Mouse (Mus musculus) CH12.LX (cell line): ENCODE results near the gene Abracl. TPM values are rescaled to one million over a fixed set of nuclear protein-coding genes. Genes with fewer than 3 reads are reported as not detected.

Experiments used
- DNase-seq: peaks from one replicate; pipeline ENCODE4 v3.0.0-alpha.2; 2013; ENCODE audit errors: extremely low read depth
- H3K27ac ChIP-seq: 2 replicates; pipeline ENCODE4 v1.5.1; 2012; ENCODE audit warnings: low read depth, mild to moderate bottlenecking, control low read depth, moderate library complexity; ENCODE audit not compliant: insufficient read depth
- H3K27me3 ChIP-seq: replicated peaks from 2 replicates; pipeline ENCODE3; 2012; ENCODE audit warnings: inconsistent platforms
- H3K36me3 ChIP-seq, 2 experiments: replicated peaks in 1 of 2; 2 replicates each; pipeline versions ENCODE3 to v1.6.1; 2012; ENCODE audit warnings: inconsistent platforms in 1 of 2, low read length in 1 of 2, mild to moderate bottlenecking in 1 of 2, mixed read lengths in 1 of 2, moderate library complexity in 1 of 2; ENCODE audit not compliant: control insufficient read depth in 1 of 2, insufficient read depth in 1 of 2
- H3K4me1 ChIP-seq, 2 experiments: 2 replicates each; pipeline ENCODE4 v1.6.1; 2012; ENCODE audit warnings: inconsistent platforms in 1 of 2, moderate library complexity in 1 of 2; ENCODE audit not compliant: insufficient read depth in 2 of 2, control insufficient read depth in 1 of 2
- H3K4me2 ChIP-seq: 2 replicates; pipeline ENCODE4 v1.6.1; 2012; ENCODE audit warnings: low read depth, mild to moderate bottlenecking, control low read depth; ENCODE audit not compliant: poor library complexity, insufficient read depth, severe bottlenecking
- H3K4me3 ChIP-seq, 3 experiments: fragments of 150-350 bp in 1 of 3; sonication (generic) in 1 of 3; replicated peaks in 1 of 3; 2 replicates each; pipeline versions ENCODE3 to v1.5.1; 2011 to 2012; ENCODE audit warnings: low read depth in 2 of 3, low read length in 2 of 3, mild to moderate bottlenecking in 2 of 3, moderate library complexity in 2 of 3, control low read depth in 1 of 3, improper control_type of control experiment in 1 of 3, inconsistent platforms in 1 of 3, mixed read lengths in 1 of 3; ENCODE audit not compliant: poor library complexity in 1 of 3
- H3K79me2 ChIP-seq: replicated peaks from 2 replicates; pipeline ENCODE4 v1.6.1; 2012; ENCODE audit warnings: mild to moderate bottlenecking, moderate library complexity; ENCODE audit not compliant: control insufficient read depth, poor library complexity, insufficient read depth, severe bottlenecking; ENCODE audit errors: extremely low read depth
- H3K9ac ChIP-seq: 2 replicates; pipeline ENCODE4 v1.6.1; 2012; ENCODE audit warnings: low read depth, mild to moderate bottlenecking, control low read depth, moderate library complexity; ENCODE audit not compliant: insufficient read depth
- H3K9me3 ChIP-seq: replicated peaks from 2 replicates; pipeline ENCODE3; 2012; ENCODE audit warnings: low read length, inconsistent platforms, mixed read lengths
- CHD1 ChIP-seq: IDR thresholded peaks from 2 replicates; pipeline ENCODE4 v1.6.1; 2012; ENCODE audit warnings: low read depth, low read length, improper control_type of control experiment, inconsistent platforms
- CHD2 ChIP-seq: IDR thresholded peaks from 2 replicates; pipeline ENCODE4 v1.6.1; 2011; ENCODE audit warnings: low read length, improper control_type of control experiment
- CTCF ChIP-seq, 2 experiments: IDR thresholded peaks in 1 of 2; conservative IDR thresholded peaks in 1 of 2; 2 replicates each; pipeline ENCODE4 v1.5.1; 2011 to 2012; ENCODE audit warnings: low read depth in 2 of 2, low read length in 2 of 2, improper control_type of control experiment in 1 of 2, inconsistent platforms in 1 of 2, mild to moderate bottlenecking in 1 of 2, moderate library complexity in 1 of 2
- ELF1 ChIP-seq: IDR thresholded peaks from 2 replicates; pipeline ENCODE4 v1.6.1; 2014; ENCODE audit warnings: low read depth, mild to moderate bottlenecking, inconsistent platforms, low read length, improper control_type of control experiment
- GABPA ChIP-seq: IDR thresholded peaks from 2 replicates; pipeline ENCODE4 v1.6.1; 2012; ENCODE audit warnings: low read depth, low read length, improper control_type of control experiment, inconsistent platforms; ENCODE audit not compliant: insufficient replicate concordance
- MAFK ChIP-seq: IDR thresholded peaks from 2 replicates; pipeline ENCODE4 v1.6.1; 2011; ENCODE audit warnings: low read length, improper control_type of control experiment; ENCODE audit not compliant: insufficient replicate concordance
- MAZ ChIP-seq: IDR thresholded peaks from 2 replicates; pipeline ENCODE4 v1.6.1; 2012; ENCODE audit warnings: low read depth, mild to moderate bottlenecking, inconsistent platforms, low read length, improper control_type of control experiment, moderate library complexity
- MEF2A ChIP-seq: IDR thresholded peaks from 2 replicates; pipeline ENCODE4 v1.6.1; 2014; ENCODE audit warnings: low read depth, mild to moderate bottlenecking, inconsistent platforms, low read length, improper control_type of control experiment, borderline replicate concordance
- MXI1 ChIP-seq: IDR thresholded peaks from 2 replicates; pipeline ENCODE4 v1.6.1; 2011; ENCODE audit warnings: mild to moderate bottlenecking, low read depth, low read length, improper control_type of control experiment
- MYC ChIP-seq: IDR thresholded peaks from 2 replicates; pipeline ENCODE4 v1.6.1; 2011; ENCODE audit warnings: low read depth, mild to moderate bottlenecking, improper control_type of control experiment, low read length
- NELFE ChIP-seq: IDR thresholded peaks from 2 replicates; pipeline ENCODE4 v1.6.1; 2011; ENCODE audit warnings: low read depth, low read length, improper control_type of control experiment
- NRF1 ChIP-seq: IDR thresholded peaks from 2 replicates; pipeline ENCODE4 v1.6.1; 2014; ENCODE audit warnings: low read depth, mild to moderate bottlenecking, inconsistent platforms, low read length, improper control_type of control experiment, moderate library complexity
- PAX5 ChIP-seq: IDR thresholded peaks from 2 replicates; pipeline ENCODE4 v1.6.1; 2012; ENCODE audit warnings: low read length, inconsistent platforms, mixed read lengths
- POLR2A ChIP-seq: IDR thresholded peaks from 2 replicates; pipeline ENCODE4 v1.6.1; 2011; ENCODE audit warnings: low read depth, mild to moderate bottlenecking, improper control_type of control experiment, low read length
- RAD21 ChIP-seq: IDR thresholded peaks from 2 replicates; pipeline ENCODE4 v1.6.1; 2011; ENCODE audit warnings: low read depth, mild to moderate bottlenecking, low read length, improper control_type of control experiment, moderate library complexity
- SMC3 ChIP-seq: IDR thresholded peaks from 2 replicates; pipeline ENCODE4 v1.6.1; 2011; ENCODE audit warnings: low read depth, low read length, improper control_type of control experiment
- UBTF ChIP-seq: IDR thresholded peaks from 2 replicates; pipeline ENCODE4 v1.6.1; 2012; ENCODE audit warnings: low read depth, mild to moderate bottlenecking, inconsistent platforms, low read length, improper control_type of control experiment, moderate library complexity
- ZC3H11A ChIP-seq: IDR thresholded peaks from 2 replicates; pipeline ENCODE4 v1.6.1; 2012; ENCODE audit warnings: low read depth, mild to moderate bottlenecking, inconsistent platforms, low read length, improper control_type of control experiment
- ZKSCAN1 ChIP-seq: IDR thresholded peaks from 2 replicates; pipeline ENCODE4 v1.6.1; 2012; ENCODE audit warnings: low read depth, inconsistent platforms, low read length, improper control_type of control experiment, borderline replicate concordance
- ZNF384 ChIP-seq: IDR thresholded peaks from 2 replicates; pipeline ENCODE4 v1.6.1; 2012; ENCODE audit warnings: low read depth, low read length, improper control_type of control experiment, inconsistent platforms
- dilution Hi-C: fragments of 300-500 bp; cut with MboI; formaldehyde crosslinking; loops from 2 replicates; pipeline ENCODE4 v1.14.3; 2020; ENCODE audit warnings: low sequenced_read_pairs; ENCODE audit not compliant: extremely low pct_unique_long_range_greater_than_20kb, extremely low pct_ligation_motif_present
- in situ Hi-C: fragments of 300-500 bp; cut with MboI; formaldehyde crosslinking; loops from 3 replicates; pipeline ENCODE4 v1.14.3; 2019; ENCODE audit warnings: low sequenced_read_pairs, low pct_ligation_motif_present, low pct_unique_long_range_greater_than_20kb, mixed read lengths
- polyA plus RNA-seq: library from polyadenylated mRNA; unstranded; fragments of >175 nt; gene quantifications from 2 replicates; pipeline ENCODE4 v1.2.1, GENCODE M21; 2012; ENCODE audit warnings: low read depth; ENCODE audit not compliant: insufficient read length
- total RNA-seq, 2 experiments: library from RNA; depleted of rRNA; stranded (reverse); fragments of 300-350 nt in 1 of 2; fragments of >200 nt in 1 of 2; gene quantifications; 2 replicates each; pipeline ENCODE4 v1.2.3; 2012 to 2014

Gene Abracl
- total and polyA plus RNA-seq, 3 experiments: 86.1 to 226 (median 166) TPM

DNA sequence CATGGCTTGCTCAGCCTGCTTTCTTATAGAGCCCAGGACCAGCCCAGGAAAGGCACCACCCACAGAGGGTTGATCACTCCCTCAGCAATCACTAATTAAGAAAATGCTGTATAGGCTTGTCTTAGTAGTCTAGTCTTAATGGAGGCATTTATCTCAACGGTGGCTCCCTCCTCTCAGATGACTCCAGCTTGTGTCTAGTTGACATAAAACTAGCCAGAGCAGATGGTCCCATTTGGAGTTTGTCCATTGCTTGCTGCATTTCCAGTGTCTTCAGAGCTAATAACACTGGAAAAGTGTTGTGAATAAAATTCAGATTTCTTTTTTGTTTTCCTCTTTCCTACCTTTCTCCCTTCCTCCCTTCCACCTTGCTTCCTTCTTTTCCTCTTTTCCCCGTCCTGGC, 46.5 kb upstream of the Abracl start:
- Histone ChIP-seq H3K79me2 (peaks cover 43% of the 10 kb centered on the region), H3K27me3 (no peaks in the 10 kb centered on the region), H3K4me1 (peaks cover 0 to 31% of the 10 kb centered on the region in 2 experiments; a peak in 2 of 4 replicates), H3K9ac (no peak overlapping the region), H3K9me3 (no peaks in the 10 kb centered on the region), H3K36me3 (peaks cover 0 to 23% of the 10 kb centered on the region in 2 experiments), H3K4me3 (no peak overlapping the region), H3K4me2 (no peak overlapping the region), H3K27ac (no peak overlapping the region)
- in situ Hi-C loops: no loop called here
- DNase-seq: no peak
- dilution Hi-C loops: no loop called here
- TF ChIP-seq MXI1 (no peak), CHD1 (no peak)

DNA sequence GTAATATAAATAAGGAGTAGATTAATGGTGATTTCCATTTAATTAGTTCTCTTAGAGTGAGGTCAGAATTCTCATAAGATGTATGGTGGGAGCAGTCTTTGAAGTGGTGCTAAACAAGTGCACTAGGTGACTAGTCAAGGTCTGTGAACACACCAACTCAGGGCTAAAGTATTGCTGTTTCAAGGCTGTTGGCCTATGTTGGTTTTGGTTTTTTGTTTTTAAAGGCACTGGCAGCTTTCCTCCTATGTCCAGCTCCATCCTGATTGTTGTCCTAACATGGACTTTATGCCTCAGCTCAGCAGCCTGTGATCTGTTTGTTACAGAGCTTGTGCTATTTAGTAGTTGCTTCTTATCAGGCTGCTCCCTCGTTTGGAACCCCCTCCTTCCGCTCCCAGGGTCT, 45.8 kb upstream of the Abracl start:
- H3K79me2 ChIP-seq: peaks cover 43% of the 10 kb centered on the region
- no peak overlapping the region for H3K9ac ChIP-seq
- H3K9me3 ChIP-seq: no peaks in the 10 kb centered on the region
- in situ Hi-C loops (no loop called here), dilution Hi-C loops (no loop called here)
- no peak overlapping the region for H3K27ac ChIP-seq
- H3K4me3 ChIP-seq: no peak overlapping the region
- H3K27me3 ChIP-seq: no peaks in the 10 kb centered on the region
- H3K36me3 ChIP-seq: peaks cover 0 to 23% of the 10 kb centered on the region in 2 experiments
- H3K4me1 ChIP-seq: peaks cover 0 to 31% of the 10 kb centered on the region in 2 experiments; a peak in 2 of 4 replicates
- H3K4me2 ChIP-seq: no peak overlapping the region
- DNase-seq: no peak
- TF ChIP-seq GABPA: no peak
- TF ChIP-seq RAD21: no peak

DNA sequence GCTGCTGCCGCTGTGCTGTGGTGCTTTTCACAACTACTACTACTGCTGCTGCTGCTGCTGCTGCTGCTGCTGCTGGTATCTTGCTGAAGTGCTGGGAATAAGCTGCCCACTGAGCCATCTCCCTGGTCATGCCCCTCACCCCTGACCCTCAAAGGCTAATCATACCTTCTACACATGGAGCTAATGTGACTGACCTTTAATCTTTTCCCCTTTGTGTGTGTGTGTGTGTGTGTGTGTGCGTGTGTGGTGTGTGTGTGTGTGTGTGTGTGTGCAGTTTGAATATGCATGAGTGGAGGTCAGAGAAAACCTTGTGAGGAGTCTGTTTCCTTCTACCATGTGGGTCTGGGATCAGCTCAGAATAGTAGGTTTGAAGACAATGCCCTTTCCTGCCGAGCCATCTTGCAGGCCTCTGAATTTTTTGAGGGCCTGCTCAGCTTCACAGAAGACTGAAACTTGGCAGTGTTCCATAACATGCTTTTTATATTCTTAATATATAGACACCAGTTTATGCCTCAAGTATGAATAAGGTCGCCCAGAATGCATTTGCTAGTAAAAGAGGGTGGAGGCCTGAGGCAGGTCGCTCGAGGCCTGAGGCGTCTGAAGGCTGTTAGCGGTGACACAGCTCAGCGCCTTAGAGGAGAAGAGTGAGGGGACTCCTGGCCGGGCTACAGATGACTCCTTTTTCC, 44.8 kb upstream of the Abracl start:
- no peaks in the 10 kb centered on the region for H3K9me3 ChIP-seq
- DNase-seq: no peak
- H3K4me3 ChIP-seq: no peak overlapping the region
- no peak overlapping the region for H3K4me2 ChIP-seq
- H3K27me3 ChIP-seq: no peaks in the 10 kb centered on the region
- in situ Hi-C loops (no loop called here), dilution Hi-C loops (no loop called here)
- H3K4me1 ChIP-seq: peaks cover 0 to 31% of the 10 kb centered on the region in 2 experiments; a peak in 2 of 4 replicates
- peaks cover 39% of the 10 kb centered on the region for H3K79me2 ChIP-seq
- TF ChIP-seq NRF1: no peak
- TF ChIP-seq ZC3H11A: no peak
- no peak for TF ChIP-seq POLR2A
- no peak for TF ChIP-seq SMC3
- no peak for TF ChIP-seq UBTF
- no peak for TF ChIP-seq MEF2A
- TF ChIP-seq ZKSCAN1: no peak
- no peak for TF ChIP-seq GABPA
- TF ChIP-seq NELFE: no peak
- no peak for TF ChIP-seq ELF1
- TF ChIP-seq MYC: no peak
- no peak for TF ChIP-seq MXI1
- TF ChIP-seq CTCF (conservative IDR thresholded peaks at IDR 0.05 in 1 of 2, IDR thresholded peaks at IDR 0.05 in 1 of 2; ENCODE audit: low read depth in 2 of 2, low read length in 2 of 2): no peak
- TF ChIP-seq MAZ: no peak
- TF ChIP-seq ZNF384: no peak
- TF ChIP-seq CHD2: no peak
- TF ChIP-seq MAFK: no peak
- TF ChIP-seq PAX5: no peak
- H3K27ac ChIP-seq: no peak overlapping the region
- peaks cover 0 to 19% of the 10 kb centered on the region in 2 experiments for H3K36me3 ChIP-seq
- H3K9ac ChIP-seq: no peak overlapping the region
